Mouse (Mus musculus) heart, adult 2 months (tissue): Measurements from ENCODE around the gene Zbtb32.

Experiments
- CTCF ChIP-seq: fragments of 200-600 bp; IDR thresholded peaks from 2 replicates; pipeline ENCODE4 v1.8.1; 2022; ENCODE audit warnings: antibody characterized with exemption, mild to moderate bottlenecking, moderate library complexity
- EP300 ChIP-seq: fragments of 200-500 bp; IDR thresholded peaks from 2 replicates; pipeline ENCODE4 v1.6.1; 2011; ENCODE audit warnings: low read depth, low read length, control low read depth; ENCODE audit not compliant: insufficient read depth

GRCm38 (mm10) chr7:30604424-30604823 is 5.7 kb upstream of the Zbtb32 start:
- no peak for TF ChIP-seq EP300
- TF ChIP-seq CTCF, result no peak
